Mouse (Mus musculus) E14TG2a.4 (cell line): ENCODE data around the gene Pgk2.
"Not testable (repeated sequence)": the region's sequence is repeated elsewhere in the genome, so short reads cannot be mapped to it uniquely, and the experiment has no call there.

ENCODE experiments used
- CTCF ChIP-seq: conservative IDR thresholded peaks from 2 replicates; pipeline ENCODE4 v1.5.1; 2014; ENCODE audit warnings: low read length
- NANOG ChIP-seq: IDR thresholded peaks from 2 replicates; pipeline ENCODE4 v1.6.1; 2014; ENCODE audit warnings: borderline replicate concordance, low read length, mixed read lengths
- POU5F1 ChIP-seq: IDR thresholded peaks from 2 replicates; pipeline ENCODE4 v1.6.1; 2014; ENCODE audit warnings: low read length, borderline replicate concordance

- TF ChIP-seq CTCF, POU5F1, NANOG: not testable (repeated sequence)
These were observed 18.2 kb downstream of the Pgk2 start for GRCm38 (mm10) chr17:40190192-40190591.
